Mouse (Mus musculus): ENCODE results near the gene Stam2.

GRCm38 (mm10) chr2:52772774-52773393 is 30.8 kb upstream of the Stam2 start:
- TF ChIP-seq CTCF (IDR thresholded peaks at IDR 0.05; ENCODE audit: borderline replicate concordance, insufficient read depth, low read length) (no peak), POLR2A (IDR thresholded peaks at IDR 0.05; ENCODE audit: low read depth, low read length) (no peak)

Data from embryonic fibroblast, embryonic 13.5 days (primary cell).